Mouse (Mus musculus) hindbrain, embryonic 14.5 days (tissue): ENCODE results near the gene Tmem268. TPM values are rescaled to one million over a fixed set of nuclear protein-coding genes. Genes with fewer than 3 reads are reported as not detected.
A peak's percentile ranks its signal among the peaks of the same experiment; 100 is the strongest.

Experiments used
- ATAC-seq: fragments of 200-750 bp; cut with Nextera tagmentation; 2 replicates; pipeline ENCODE4 v1.8.0; 2017; ENCODE audit warnings: moderate number of reproducible peaks, mild to moderate bottlenecking, moderate TSS enrichment, moderate library complexity; ENCODE audit not compliant: low FRiP score
- DNase-seq: peaks from one replicate; pipeline ENCODE4 v3.0.0-alpha.2; 2015; ENCODE audit warnings: low spot score
- H3K27ac ChIP-seq: fragments of 300-500 bp; sonication (generic); 2 replicates; pipeline ENCODE4 v1.5.1; 2014; ENCODE audit warnings: mild to moderate bottlenecking, moderate library complexity
- H3K27me3 ChIP-seq: fragments of 300-500 bp; sonication (generic); 2 replicates; pipeline ENCODE4 v1.6.1; 2014; ENCODE audit warnings: mild to moderate bottlenecking, low read length, mixed read lengths; ENCODE audit not compliant: control insufficient read depth, insufficient read depth
- H3K36me3 ChIP-seq: fragments of 300-500 bp; sonication (generic); replicated peaks from 2 replicates; pipeline ENCODE4 v1.6.1; 2014; ENCODE audit not compliant: control insufficient read depth, insufficient read depth
- H3K4me1 ChIP-seq: fragments of 300-500 bp; sonication (generic); replicated peaks from 2 replicates; pipeline ENCODE4 v1.6.1; 2014; ENCODE audit warnings: antibody characterized with exemption, low read length, mixed read lengths; ENCODE audit not compliant: control insufficient read depth, insufficient read depth
- H3K4me2 ChIP-seq: fragments of 300-500 bp; sonication (generic); replicated peaks from 2 replicates; pipeline ENCODE4 v1.6.1; 2014; ENCODE audit warnings: mild to moderate bottlenecking, moderate library complexity
- H3K4me3 ChIP-seq: fragments of 300-500 bp; sonication (generic); replicated peaks from 2 replicates; pipeline ENCODE4 v1.5.1; 2014; ENCODE audit warnings: mild to moderate bottlenecking, low read length
- H3K9ac ChIP-seq: fragments of 300-500 bp; sonication (generic); 2 replicates; pipeline ENCODE4 v1.6.1; 2014
- H3K9me3 ChIP-seq: fragments of 300-500 bp; sonication (generic); 2 replicates; pipeline ENCODE4 v1.6.1; 2016; ENCODE audit warnings: low read length; ENCODE audit not compliant: control insufficient read depth
- WGBS: fragments of 180-500 bp; shearing (Covaris S2); extraction: QIAGEN DNeasy Blood & Tissue Kit; methylation state at CpG from one replicate; pipeline ENCODE4 v1.1.7; 2014; 5-methylcytosine and 5-hydroxymethylcytosine counted together
- polyA plus RNA-seq: library from polyadenylated mRNA; unstranded; fragments of >200 nt; fragmentation: Nextera tagmentation; extraction: Ambion mirVana; gene quantifications from 2 replicates; pipeline ENCODE4 v1.2.1, GENCODE M21; 2014

Gene Tmem268
- polyA plus RNA-seq, 1 experiment from 2014 or later = 4.8 TPM

DNA sequence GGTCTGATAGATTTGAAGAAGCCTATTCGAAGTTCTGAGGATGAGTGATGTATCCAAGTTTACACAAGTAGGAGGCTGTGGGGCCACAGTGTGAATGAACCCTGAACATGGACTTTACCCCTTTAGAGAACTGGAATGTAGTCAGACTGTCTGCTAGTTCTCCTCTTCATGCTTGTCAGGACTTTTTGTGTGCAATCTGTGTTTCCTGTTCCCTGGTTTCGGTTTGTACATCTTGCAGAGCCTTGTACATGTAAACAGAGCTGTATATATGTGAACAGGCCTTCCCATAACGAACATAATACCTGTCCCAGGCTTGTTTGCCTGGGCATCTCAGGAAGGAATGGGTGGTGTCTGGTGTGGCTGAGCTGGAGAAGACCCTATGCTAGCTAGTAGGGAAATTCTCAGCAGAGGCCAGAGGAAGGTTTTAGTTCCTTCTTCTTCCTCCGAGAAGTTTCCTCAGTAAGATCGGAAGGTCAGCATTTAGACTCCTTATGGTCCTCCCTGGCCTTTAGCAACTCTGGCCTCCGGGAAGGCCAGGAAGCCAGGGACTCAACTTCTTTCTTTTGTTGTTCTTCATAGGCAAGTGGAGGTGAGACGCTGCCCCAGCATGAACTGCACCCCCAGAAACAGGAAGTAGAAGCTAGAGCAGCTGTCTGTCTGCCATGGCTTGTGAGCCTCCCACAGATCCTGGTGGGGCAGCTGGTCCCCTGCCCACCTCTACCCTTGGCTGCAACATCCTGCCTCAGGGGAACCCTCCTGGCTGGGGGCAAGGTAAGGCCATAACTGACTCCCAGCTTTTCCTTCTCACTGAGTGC, 3.5 kb downstream of the Tmem268 start:
- Histone ChIP-seq H3K4me2 (no peak overlapping the region), H3K36me3 (no peaks in the 10 kb centered on the region), H3K27me3 (no peaks in the 10 kb centered on the region; the same call in 1 of the 2 replicates), H3K4me1 (peaks cover 8% of the 10 kb centered on the region; the same call in 1 of the 2 replicates), H3K9me3 (no peaks in the 10 kb centered on the region), H3K4me3 (no peak overlapping the region), H3K27ac (no peak overlapping the region), H3K9ac (no peak overlapping the region)
- 82% methylated on average over 7 of the region's 7 CpGs for WGBS
- no peak for ATAC-seq
- DNase-seq = no peak

DNA sequence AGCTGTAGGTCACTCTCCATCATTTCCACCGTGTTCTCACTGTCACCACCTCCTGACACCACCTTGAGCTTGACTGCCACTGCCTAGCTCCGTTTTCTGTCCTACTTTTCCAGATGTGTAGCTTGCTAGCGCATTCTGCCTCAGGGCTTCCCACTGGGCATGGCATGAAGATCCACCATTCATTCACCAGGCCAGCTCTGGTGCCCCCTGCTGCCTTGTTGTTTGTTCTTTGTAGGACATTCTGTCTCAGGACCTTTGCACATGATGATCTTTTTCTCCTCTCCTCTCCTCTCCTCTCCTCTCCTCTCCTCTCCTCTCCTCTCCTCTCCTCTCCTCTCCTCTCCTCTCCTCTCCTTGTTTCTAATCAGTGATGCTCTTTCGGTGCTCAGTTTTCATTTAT, 4.2 kb downstream of the Tmem268 start:
- H3K4me3 ChIP-seq = no peak overlapping the region
- DNase-seq (no peak), ATAC-seq (no peak)
- H3K9ac ChIP-seq = no peak overlapping the region
- peaks cover 8% of the 10 kb centered on the region; the same call in 1 of the 2 replicates for H3K4me1 ChIP-seq
- WGBS = 81% methylated on average over 4 of the region's 4 CpGs
- no peak overlapping the region for H3K27ac ChIP-seq
- no peaks in the 10 kb centered on the region for H3K36me3 ChIP-seq
- H3K27me3 ChIP-seq = no peaks in the 10 kb centered on the region; the same call in 1 of the 2 replicates
- no peak overlapping the region for H3K4me2 ChIP-seq
- no peaks in the 10 kb centered on the region for H3K9me3 ChIP-seq

DNA sequence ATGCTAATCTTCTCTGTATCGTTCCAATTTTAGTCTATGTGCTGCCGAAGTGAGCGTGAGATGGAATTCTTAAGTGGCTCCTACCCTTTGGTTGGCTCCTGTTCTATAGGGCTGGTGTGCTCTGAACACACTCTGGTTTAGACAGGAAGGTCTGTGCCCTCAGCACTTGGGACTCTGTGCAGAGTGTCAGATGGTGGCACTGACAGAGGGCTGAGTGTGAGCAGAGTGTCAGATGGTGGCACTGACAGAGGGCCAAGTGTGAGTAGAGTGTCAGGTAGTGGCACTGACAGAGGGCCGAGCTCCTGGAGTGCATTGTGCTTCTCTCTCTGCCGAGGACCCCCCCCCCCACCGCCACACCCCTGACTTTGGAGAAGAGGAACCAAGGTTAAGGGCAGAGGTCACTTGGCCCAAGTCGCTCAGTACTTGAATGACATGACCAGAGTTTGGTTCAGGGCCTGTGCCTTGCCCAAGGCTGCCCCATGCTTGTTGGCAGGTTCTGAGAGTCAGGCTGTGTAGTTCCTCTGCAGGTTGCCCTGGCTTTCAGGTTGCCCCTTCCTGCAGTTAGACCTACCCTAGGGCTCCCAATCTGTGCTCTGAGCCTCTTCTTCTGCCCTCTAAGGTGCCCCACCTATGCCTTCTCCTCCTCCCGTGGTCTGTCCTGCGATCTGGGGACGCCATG, 9.3 kb downstream of the Tmem268 start:
- H3K9ac ChIP-seq = no peak overlapping the region
- H3K4me3 ChIP-seq = no peak overlapping the region
- no peak overlapping the region for H3K4me2 ChIP-seq
- no peak overlapping the region for H3K27ac ChIP-seq
- H3K36me3 ChIP-seq = no peaks in the 10 kb centered on the region
- no peaks in the 10 kb centered on the region for H3K9me3 ChIP-seq
- WGBS = 89% methylated on average over 10 of the region's 10 CpGs
- no peak for DNase-seq
- ATAC-seq = no peak
- peaks cover 8% of the 10 kb centered on the region for H3K4me1 ChIP-seq
- H3K27me3 ChIP-seq = no peaks in the 10 kb centered on the region

DNA sequence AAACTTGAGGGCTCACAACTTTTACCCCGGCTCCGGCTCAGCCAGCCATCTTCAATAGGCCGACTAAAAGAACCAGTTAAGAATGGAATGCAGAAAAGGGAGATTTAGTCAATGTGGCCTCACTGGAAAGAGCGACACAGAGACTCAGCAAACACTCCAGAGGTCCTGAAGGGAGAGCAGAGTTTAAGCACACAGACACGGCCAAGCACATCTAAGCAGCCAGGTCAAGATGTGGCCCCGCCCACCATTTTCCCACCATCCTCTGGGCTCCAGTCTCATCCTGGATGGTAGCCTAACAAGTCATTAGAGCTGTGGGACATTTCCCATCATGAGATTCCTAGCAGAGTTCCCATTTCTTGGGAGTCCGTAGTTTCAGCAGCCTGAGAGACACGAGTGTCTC, 10.7 kb downstream of the Tmem268 start:
- Histone ChIP-seq H3K9ac (no peak overlapping the region), H3K4me1 (peaks cover 8% of the 10 kb centered on the region), H3K9me3 (no peaks in the 10 kb centered on the region), H3K4me3 (no peak overlapping the region), H3K27ac (no peak overlapping the region), H3K27me3 (no peaks in the 10 kb centered on the region), H3K4me2 (no peak overlapping the region), H3K36me3 (no peaks in the 10 kb centered on the region)
- WGBS = 89% methylated on average over 8 of the region's 8 CpGs
- ATAC-seq = no peak
- DNase-seq = no peak

DNA sequence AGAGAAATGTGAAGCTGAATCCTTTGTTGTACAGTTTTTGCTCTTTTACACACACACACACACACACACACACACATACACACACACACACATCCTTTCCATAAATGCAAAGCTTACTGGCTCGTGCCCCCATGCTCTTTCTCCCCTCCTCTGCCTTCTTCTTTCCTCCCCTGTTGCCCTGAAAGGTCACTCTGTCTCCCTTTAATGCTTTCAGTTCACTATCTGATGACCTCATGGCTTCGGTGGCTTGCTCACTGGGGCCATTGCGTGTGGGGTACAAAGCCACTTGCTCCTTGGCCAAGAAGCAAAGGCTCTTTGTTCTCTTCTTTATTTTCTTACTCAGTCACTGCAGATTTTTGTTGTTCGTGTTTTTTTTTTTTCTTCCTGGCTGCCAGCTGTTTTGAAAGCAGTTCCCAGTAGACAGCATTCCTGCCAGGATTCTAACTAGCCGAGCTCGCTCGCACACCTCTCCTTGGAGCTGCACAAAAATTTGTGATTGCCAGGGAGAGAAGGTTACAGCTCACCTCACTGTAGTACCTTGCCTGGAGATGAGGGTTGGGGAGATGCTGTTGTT, 11.7 kb downstream of the Tmem268 start:
- 24% methylated on average over 7 of the region's 7 CpGs for WGBS
- H3K27ac ChIP-seq = peak overlapping the region; percentile 34
- no peak for DNase-seq
- peak; percentile 22; the same call in 1 of the 2 replicates for ATAC-seq
- peaks cover 8% of the 10 kb centered on the region for H3K4me1 ChIP-seq
- H3K4me3 ChIP-seq = no peak overlapping the region
- no peak overlapping the region for H3K4me2 ChIP-seq
- H3K9ac ChIP-seq = no peak overlapping the region
- H3K27me3 ChIP-seq = no peaks in the 10 kb centered on the region
- no peaks in the 10 kb centered on the region for H3K36me3 ChIP-seq
- no peaks in the 10 kb centered on the region for H3K9me3 ChIP-seq

DNA sequence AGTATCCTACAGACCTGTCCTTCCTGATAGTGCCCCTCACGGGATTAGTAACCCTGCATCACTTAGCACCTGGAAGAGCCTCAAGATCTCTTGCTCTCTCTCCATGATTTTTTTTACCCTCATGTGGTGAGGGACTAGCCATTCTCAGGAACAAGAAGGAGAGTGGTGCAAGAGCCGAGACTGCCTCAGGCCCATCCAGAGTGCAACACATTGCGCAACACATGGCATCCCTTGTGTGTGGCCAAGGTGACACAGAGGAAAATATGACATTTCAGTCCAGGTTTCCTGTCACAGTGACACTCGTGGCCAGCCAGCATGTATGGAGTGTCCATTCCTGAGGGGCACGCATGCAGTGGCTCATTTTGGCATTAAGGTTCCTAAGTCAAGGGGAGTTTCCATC, 14.0 kb downstream of the Tmem268 start:
- Histone ChIP-seq H3K27me3 (no peaks in the 10 kb centered on the region), H3K4me2 (no peak overlapping the region), H3K36me3 (no peaks in the 10 kb centered on the region), H3K4me1 (peaks cover 8% of the 10 kb centered on the region), H3K9me3 (no peaks in the 10 kb centered on the region), H3K9ac (no peak overlapping the region), H3K4me3 (no peak overlapping the region), H3K27ac (no peak overlapping the region)
- WGBS = 96% methylated on average over 5 of the region's 5 CpGs
- DNase-seq = no peak
- no peak for ATAC-seq

GRCm38 (mm10) chr4:63579649-63580048, 21.1 kb downstream of the Tmem268 start:
- 0 out of 2 replicates have a peak overlapping the region, but pooled peaks have one; percentile 28 for H3K27ac ChIP-seq
- H3K4me2 ChIP-seq = no peak overlapping the region
- peak; percentile 21; the same call in 1 of the 2 replicates for ATAC-seq
- no peaks in the 10 kb centered on the region for H3K36me3 ChIP-seq
- no peaks in the 10 kb centered on the region for H3K27me3 ChIP-seq
- no peak overlapping the region for H3K9ac ChIP-seq
- 0 out of 2 replicates have a peak, but pooled peaks cover 6% of the 10 kb centered on the region for H3K4me1 ChIP-seq
- H3K4me3 ChIP-seq = no peak overlapping the region
- H3K9me3 ChIP-seq = no peaks in the 10 kb centered on the region
- DNase-seq = no peak
- 78% methylated on average over 14 of the region's 14 CpGs for WGBS

DNA sequence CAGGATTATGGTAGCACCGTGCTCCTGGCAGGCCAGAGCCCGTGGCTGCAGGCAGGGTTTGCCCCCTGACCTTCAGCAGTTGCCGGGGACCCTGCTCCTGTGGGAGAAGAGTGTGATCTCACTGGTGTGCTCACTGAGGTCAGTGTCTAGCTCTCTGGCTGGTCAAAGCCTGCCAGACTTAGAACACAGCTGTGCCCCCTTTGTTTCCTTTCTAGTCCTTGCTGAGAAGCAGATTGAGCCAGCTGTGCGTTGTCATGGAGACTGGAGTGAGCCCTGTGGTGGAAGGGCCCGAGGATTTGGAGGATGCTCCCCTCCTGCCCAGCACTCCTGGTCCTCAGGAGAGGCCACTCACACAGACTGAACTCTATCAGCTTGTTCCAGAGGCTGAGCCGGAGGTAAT, 21.5 kb downstream of the Tmem268 start:
- no peak overlapping the region for H3K9ac ChIP-seq
- H3K27me3 ChIP-seq = no peaks in the 10 kb centered on the region
- 0 out of 2 replicates have a peak overlapping the region, but pooled peaks have one; percentile 28 for H3K27ac ChIP-seq
- peak; percentile 75 for ATAC-seq
- H3K36me3 ChIP-seq = no peaks in the 10 kb centered on the region
- H3K9me3 ChIP-seq = no peaks in the 10 kb centered on the region
- DNase-seq = no peak
- 0 out of 2 replicates have a peak, but pooled peaks cover 6% of the 10 kb centered on the region for H3K4me1 ChIP-seq
- no peak overlapping the region for H3K4me3 ChIP-seq
- 15% methylated on average over 6 of the region's 6 CpGs for WGBS
- no peak overlapping the region for H3K4me2 ChIP-seq

- no peaks in the 10 kb centered on the region for H3K36me3 ChIP-seq
- 0 out of 2 replicates have a peak, but pooled peaks cover 6% of the 10 kb centered on the region for H3K4me1 ChIP-seq
- WGBS = 69% methylated on average over 5 of the region's 5 CpGs
- DNase-seq = no peak
- no peak overlapping the region for H3K4me2 ChIP-seq
- H3K9me3 ChIP-seq = no peaks in the 10 kb centered on the region
- no peak overlapping the region for H3K9ac ChIP-seq
- H3K4me3 ChIP-seq = no peak overlapping the region
- ATAC-seq = no peak
- H3K27me3 ChIP-seq = no peaks in the 10 kb centered on the region
- no peak overlapping the region for H3K27ac ChIP-seq
Observed at GRCm38 (mm10) chr4:63582580-63582979, 24.0 kb downstream of the Tmem268 start.
